Mouse (Mus musculus) myocyte (in vitro differentiated cells): ENCODE measurements around the gene Ly6g6f.

Source experiments
- E2F4 ChIP-seq: IDR thresholded peaks from one replicate; pipeline ENCODE4 v1.6.1; 2011; ENCODE audit warnings: mild to moderate bottlenecking, control low read depth, moderate library complexity; ENCODE audit not compliant: insufficient read depth
- MYOD1 ChIP-seq, 3 experiments: IDR thresholded peaks; one replicate each; pipeline ENCODE4 v1.6.1; 2011; ENCODE audit warnings: control low read depth in 2 of 3, low read depth in 2 of 3, mild to moderate bottlenecking in 2 of 3, moderate library complexity in 1 of 3; ENCODE audit not compliant: insufficient read length in 2 of 3, control insufficient read depth in 1 of 3
- MYOG ChIP-seq, 3 experiments: IDR thresholded peaks; one replicate each; pipeline ENCODE4 v1.6.1; 2011; ENCODE audit warnings: control low read depth in 2 of 3, low read depth in 2 of 3, mild to moderate bottlenecking in 2 of 3; ENCODE audit not compliant: insufficient read length in 2 of 3, control insufficient read depth in 1 of 3, insufficient read depth in 1 of 3
- POLR2A ChIP-seq: IDR thresholded peaks from one replicate; pipeline ENCODE4 v1.6.1; 2011; ENCODE audit warnings: low read depth, mild to moderate bottlenecking, control low read depth, moderate library complexity; ENCODE audit not compliant: insufficient read length
- POLR2AphosphoS2 ChIP-seq: IDR thresholded peaks from one replicate; pipeline ENCODE4 v1.6.1; 2011; ENCODE audit warnings: low read depth, control low read depth; ENCODE audit not compliant: insufficient read length

DNA sequence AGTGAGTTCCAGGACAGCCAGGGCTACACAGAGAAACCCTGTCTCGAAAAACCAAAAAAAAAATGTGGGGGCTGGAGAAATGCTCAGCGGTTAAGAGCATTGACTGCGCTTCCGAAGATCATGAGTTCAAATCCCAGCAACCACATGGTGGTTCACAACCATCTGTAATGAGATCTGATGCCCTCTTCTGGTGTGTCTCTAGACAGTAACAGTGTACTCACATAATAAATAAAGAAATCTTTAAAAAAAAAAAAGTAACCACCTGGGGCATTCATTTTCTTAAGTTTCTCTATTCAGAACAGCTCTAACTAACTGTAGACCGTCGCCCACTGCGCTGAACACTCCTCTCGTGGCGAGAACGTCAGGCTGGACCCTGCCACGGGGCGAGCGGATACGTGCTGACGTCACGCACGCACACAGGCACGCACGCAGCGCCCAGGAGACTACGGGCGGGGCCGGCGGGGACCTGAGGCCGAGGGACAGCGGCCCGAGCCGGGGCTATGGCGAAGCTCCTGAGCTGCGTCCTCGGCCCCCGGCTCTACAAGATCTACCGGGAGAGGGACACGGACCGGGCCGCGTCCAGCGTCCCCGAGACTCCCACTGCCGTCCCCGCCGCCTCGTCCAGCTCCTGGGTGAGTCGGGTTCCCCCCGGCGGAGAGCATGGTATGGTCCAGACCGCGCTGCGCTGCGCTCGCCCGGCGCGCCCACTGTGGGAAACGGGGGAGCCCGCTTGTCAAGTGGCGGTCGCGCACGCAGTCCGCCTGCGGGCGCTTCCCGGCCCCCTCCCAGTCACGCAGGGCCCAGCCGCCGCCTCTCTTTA is 3.6 kb upstream of the Ly6g6f start, which contains the start of gene Abhd16a:
- TF ChIP-seq E2F4 (no peak), POLR2A (peak; percentile 90), POLR2AphosphoS2 (peak; percentile 94), MYOG (IDR thresholded peaks at IDR 0.05; ENCODE audit: control insufficient read depth in 1 of 3, insufficient read depth in 1 of 3, insufficient read length in 2 of 3, low read depth in 2 of 3) (peak in 1 of 3 experiments; percentile 9), MYOD1 (IDR thresholded peaks at IDR 0.05; ENCODE audit: control insufficient read depth in 1 of 3, insufficient read length in 2 of 3, low read depth in 2 of 3) (no peak)
